Mouse (Mus musculus) MEL (cell line): ENCODE data around the gene Hnrnpd. TPM values are rescaled to one million over a fixed set of nuclear protein-coding genes. Genes with fewer than 3 reads are reported as not detected.

Experiments used
- DNase-seq: peaks from one replicate; pipeline ENCODE4 v3.0.0; 2011; ENCODE audit warnings: low read depth, low spot score
- H3K27ac ChIP-seq: 2 replicates; pipeline ENCODE4 v1.5.1; 2012; ENCODE audit warnings: low read depth, mild to moderate bottlenecking, control low read depth, low read length, moderate library complexity; ENCODE audit not compliant: control insufficient read depth
- H3K27me3 ChIP-seq, 2 experiments: fragments of 150-350 bp in 1 of 2; sonication (generic) in 1 of 2; 2 replicates each; pipeline ENCODE4 v1.6.1; 2012; ENCODE audit warnings: low read length in 2 of 2, mild to moderate bottlenecking in 2 of 2, improper control_type of control experiment in 1 of 2, moderate library complexity in 1 of 2; ENCODE audit not compliant: insufficient read depth in 2 of 2, control insufficient read depth in 1 of 2
- H3K36me3 ChIP-seq, 2 experiments: 2 replicates each; pipeline ENCODE4 v1.6.1; 2012 to 2014; ENCODE audit warnings: low read length in 2 of 2, improper control_type of control experiment in 1 of 2, inconsistent platforms in 1 of 2, mild to moderate bottlenecking in 1 of 2; ENCODE audit not compliant: insufficient read depth in 2 of 2, control insufficient read depth in 1 of 2
- H3K4me1 ChIP-seq, 2 experiments: fragments of 150-350 bp in 1 of 2; sonication (generic) in 1 of 2; 2 replicates each; pipeline ENCODE4 v1.6.1; 2012; ENCODE audit warnings: low read length in 2 of 2, improper control_type of control experiment in 1 of 2, mild to moderate bottlenecking in 1 of 2; ENCODE audit not compliant: insufficient read depth in 2 of 2, control insufficient read depth in 1 of 2
- H3K4me3 ChIP-seq, 2 experiments: fragments of 150-350 bp in 1 of 2; sonication (generic) in 1 of 2; 2 replicates each; pipeline ENCODE4 v1.5.1; 2012; ENCODE audit warnings: low read depth in 2 of 2, low read length in 2 of 2, mild to moderate bottlenecking in 2 of 2, moderate library complexity in 2 of 2, control low read depth in 1 of 2, improper control_type of control experiment in 1 of 2; ENCODE audit not compliant: control insufficient read depth in 1 of 2, insufficient read depth in 1 of 2
- H3K79me2 ChIP-seq: 2 replicates; pipeline ENCODE4 v1.6.1; 2012; ENCODE audit warnings: mild to moderate bottlenecking, low read length, moderate library complexity; ENCODE audit not compliant: control insufficient read depth, poor library complexity, insufficient read depth
- H3K9ac ChIP-seq: 2 replicates; pipeline ENCODE4 v1.6.1; 2012; ENCODE audit warnings: low read depth, mild to moderate bottlenecking, control low read depth, low read length, moderate library complexity; ENCODE audit not compliant: control insufficient read depth, poor library complexity, severe bottlenecking
- H3K9me3 ChIP-seq: fragments of 150-350 bp; sonication (generic); replicated peaks from 2 replicates; pipeline ENCODE4 v1.6.1; 2012; ENCODE audit warnings: mild to moderate bottlenecking, low read length, improper control_type of control experiment, moderate library complexity; ENCODE audit not compliant: insufficient read depth
- BHLHE40 ChIP-seq: IDR thresholded peaks from 2 replicates; pipeline ENCODE4 v1.6.1; 2012; ENCODE audit warnings: low read depth, mild to moderate bottlenecking, inconsistent platforms, low read length, improper control_type of control experiment, borderline replicate concordance
- EP300 ChIP-seq, 2 experiments: IDR thresholded peaks; 2 replicates each; pipeline ENCODE4 v1.6.1; 2011; ENCODE audit warnings: improper control_type of control experiment in 2 of 2, low read length in 2 of 2, low read depth in 1 of 2, mild to moderate bottlenecking in 1 of 2
- ETS1 ChIP-seq: IDR thresholded peaks from 2 replicates; pipeline ENCODE4 v1.6.1; 2012; ENCODE audit warnings: low read depth, mild to moderate bottlenecking, inconsistent platforms, low read length, improper control_type of control experiment, moderate library complexity
- GATA1 ChIP-seq: IDR thresholded peaks from 2 replicates; pipeline ENCODE4 v1.6.1; 2011; ENCODE audit warnings: low read depth, low read length, improper control_type of control experiment
- HCFC1 ChIP-seq: IDR thresholded peaks from 2 replicates; pipeline ENCODE4 v1.6.1; 2012; ENCODE audit warnings: low read depth, mild to moderate bottlenecking, inconsistent platforms, low read length, improper control_type of control experiment, moderate library complexity
- KAT2A ChIP-seq: conservative IDR thresholded peaks from 2 replicates; pipeline ENCODE4 v1.6.1; 2012; ENCODE audit warnings: low read depth, low read length, improper control_type of control experiment, inconsistent platforms
- MAFK ChIP-seq: IDR thresholded peaks from 2 replicates; pipeline ENCODE4 v1.6.1; 2011; ENCODE audit warnings: low read depth, mild to moderate bottlenecking, low read length, improper control_type of control experiment, borderline replicate concordance
- MAX ChIP-seq: IDR thresholded peaks from 2 replicates; pipeline ENCODE4 v1.6.1; 2011; ENCODE audit warnings: low read length, improper control_type of control experiment
- MEF2A ChIP-seq: IDR thresholded peaks from 2 replicates; pipeline ENCODE4 v1.6.1; 2014; ENCODE audit warnings: low read depth, mild to moderate bottlenecking, inconsistent platforms, low read length, improper control_type of control experiment; ENCODE audit not compliant: poor library complexity, insufficient replicate concordance, severe bottlenecking; ENCODE audit errors: extremely low read depth
- MXI1 ChIP-seq: IDR thresholded peaks from 2 replicates; pipeline ENCODE4 v1.6.1; 2011; ENCODE audit warnings: mild to moderate bottlenecking, low read depth, low read length, improper control_type of control experiment
- MYB ChIP-seq: IDR thresholded peaks from 2 replicates; pipeline ENCODE4 v1.6.1; 2011; ENCODE audit warnings: mild to moderate bottlenecking, low read depth, low read length, improper control_type of control experiment
- MYC ChIP-seq: IDR thresholded peaks from 2 replicates; pipeline ENCODE4 v1.6.1; 2011; ENCODE audit warnings: low read depth, mild to moderate bottlenecking, low read length, improper control_type of control experiment, moderate library complexity
- POLR2AphosphoS2 ChIP-seq: IDR thresholded peaks from 2 replicates; pipeline ENCODE4 v1.6.1; 2011; ENCODE audit warnings: low read length, improper control_type of control experiment
- POLR2AphosphoS5 ChIP-seq: IDR thresholded peaks from 2 replicates; pipeline ENCODE4 v1.6.1; 2012; ENCODE audit warnings: low read depth, borderline replicate concordance, mild to moderate bottlenecking, inconsistent platforms, low read length, moderate library complexity, mixed read lengths
- SMC3 ChIP-seq: IDR thresholded peaks from 2 replicates; pipeline ENCODE4 v1.6.1; 2011; ENCODE audit warnings: low read depth, low read length, improper control_type of control experiment
- TAL1 ChIP-seq: IDR thresholded peaks from 2 replicates; pipeline ENCODE4 v1.6.1; 2012; ENCODE audit warnings: mild to moderate bottlenecking, inconsistent platforms, low read length, moderate library complexity, mixed read lengths
- TBP ChIP-seq: IDR thresholded peaks from 2 replicates; pipeline ENCODE4 v1.8.0; 2011; ENCODE audit warnings: low read depth, low read length, improper control_type of control experiment
- TCF12 ChIP-seq: IDR thresholded peaks from 2 replicates; pipeline ENCODE4 v1.6.1; 2014; ENCODE audit warnings: low read depth, mild to moderate bottlenecking, inconsistent platforms, low read length, improper control_type of control experiment, moderate library complexity
- USF1 ChIP-seq: IDR thresholded peaks from 2 replicates; pipeline ENCODE4 v1.6.1; 2014; ENCODE audit warnings: low read depth, mild to moderate bottlenecking, inconsistent platforms, low read length, improper control_type of control experiment, moderate library complexity
- USF2 ChIP-seq, 2 experiments: IDR thresholded peaks; 2 replicates each; pipeline ENCODE4 v1.6.1; 2011 to 2012; ENCODE audit warnings: improper control_type of control experiment in 2 of 2, low read length in 2 of 2, borderline replicate concordance in 1 of 2, inconsistent platforms in 1 of 2, low read depth in 1 of 2, mild to moderate bottlenecking in 1 of 2; ENCODE audit not compliant: insufficient read depth in 1 of 2
- ZC3H11A ChIP-seq: IDR thresholded peaks from 2 replicates; pipeline ENCODE4 v1.6.1; 2012; ENCODE audit warnings: low read depth, mild to moderate bottlenecking, inconsistent platforms, low read length, improper control_type of control experiment
- ZMIZ1 ChIP-seq: IDR thresholded peaks from 2 replicates; pipeline ENCODE4 v1.6.1; 2012; ENCODE audit warnings: low read depth, mild to moderate bottlenecking, inconsistent platforms, low read length, improper control_type of control experiment, moderate library complexity
- polyA plus RNA-seq, 2 experiments: library from polyadenylated mRNA; stranded (reverse) in 1 of 2; unstranded in 1 of 2; fragments of >175 nt in 1 of 2; fragments of >200 nt in 1 of 2; gene quantifications; 2 replicates each; pipeline versions ENCODE4 v1.2.1 to v1.2.4; 2012; ENCODE audit warnings: low replicate concordance in 2 of 2, low read depth in 1 of 2; ENCODE audit not compliant: insufficient read length in 2 of 2, insufficient read depth in 1 of 2, missing spikeins in 1 of 2
- total RNA-seq: library from RNA; depleted of rRNA; stranded (reverse); fragments of 300-350 nt; gene quantifications from 2 replicates; pipeline ENCODE4 v1.2.3, GENCODE M21; 2012

The Hnrnpd gene
- total and polyA plus RNA-seq, 3 experiments, result 55.4 to 796 TPM; not detected in 1

DNA sequence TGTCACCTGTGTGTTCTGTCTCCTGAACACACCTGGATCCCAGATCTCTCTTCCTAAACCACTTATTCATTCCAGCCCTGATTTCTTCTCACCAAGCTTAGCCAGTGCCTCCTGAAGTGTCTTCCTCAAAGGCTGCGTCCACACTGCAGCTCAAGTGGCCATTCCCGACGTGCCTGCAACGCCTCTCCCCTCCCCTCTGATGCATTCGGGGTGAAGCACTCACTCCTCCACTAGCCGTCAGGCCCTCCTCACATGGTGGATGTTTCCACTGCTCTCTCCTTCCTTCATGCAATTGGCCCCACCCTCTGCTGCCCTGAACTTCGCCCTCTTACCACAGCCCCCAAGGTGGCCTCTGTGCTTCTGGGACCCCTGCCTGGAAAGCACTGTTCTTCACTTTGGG, 63.2 kb downstream of the Hnrnpd start:
- no peak overlapping the region for H3K4me3 ChIP-seq
- TF ChIP-seq POLR2AphosphoS2 (no peak), EP300 (IDR thresholded peaks at IDR 0.05; ENCODE audit: low read depth in 1 of 2, low read length in 2 of 2) (no peak), USF1 (no peak), MAX (no peak), GATA1 (no peak), MXI1 (no peak), TAL1 (no peak), ZMIZ1 (no peak), MAFK (no peak), SMC3 (no peak), MEF2A (no peak), MYB (no peak), POLR2AphosphoS5 (no peak), TCF12 (no peak)
- H3K36me3 ChIP-seq, result no peaks in the 10 kb centered on the region

DNA sequence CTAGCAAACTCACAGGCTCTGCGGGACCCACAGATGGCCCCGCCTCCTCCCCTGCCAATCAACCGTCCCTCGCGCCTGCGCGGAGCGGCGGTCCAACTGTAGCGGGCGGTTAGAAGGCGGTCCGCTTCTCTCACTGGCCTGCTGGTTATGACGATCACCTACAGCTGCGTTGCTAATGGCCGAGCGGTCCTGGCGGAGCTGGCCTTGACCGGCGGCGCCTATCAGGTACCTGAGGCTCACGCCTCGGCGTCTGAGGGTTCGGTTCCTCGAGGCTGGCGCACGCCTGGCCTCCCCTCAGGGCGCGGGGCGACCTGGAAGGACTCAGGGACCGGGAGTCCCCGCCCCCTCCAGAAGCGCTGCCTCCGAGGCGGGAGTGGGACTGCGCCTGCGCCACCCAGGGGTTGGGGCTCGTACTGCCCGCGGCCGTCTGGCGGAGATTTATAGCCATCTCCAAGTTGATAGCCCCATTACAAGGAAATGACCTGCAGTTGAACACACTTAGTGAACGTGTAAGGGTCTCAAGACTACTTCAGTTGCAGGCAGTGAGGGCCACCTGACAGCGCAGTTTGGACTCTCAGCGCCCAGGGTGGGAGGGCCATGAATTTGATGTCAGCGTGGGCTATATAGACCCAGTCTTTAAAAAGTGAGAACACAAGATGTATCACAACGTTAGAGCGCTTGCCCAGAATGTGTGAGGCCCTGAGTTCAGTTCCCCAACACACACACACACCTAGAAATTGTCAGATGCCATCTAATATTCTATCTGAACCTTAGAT, 72.4 kb downstream of the Hnrnpd start, which contains the start of gene Vamp9:
Gene Vamp9, plus strand, starts transcription at position 74 of the 776 bp plus-strand sequence.
- Histone ChIP-seq H3K9ac (no peak within 1 kb of the TSS), H3K9me3 (no peaks in the 10 kb centered on the region), H3K27ac (no peak within 1 kb of the TSS), H3K4me3 (no peak within 1 kb of the TSS), H3K79me2 (no peaks in the 10 kb centered on the region), H3K36me3 (no peaks in the 10 kb centered on the region), H3K4me1 (no peaks in the 10 kb centered on the region), H3K27me3 (no peaks in the 10 kb centered on the region)
- no peak for TF ChIP-seq GATA1
- no peak for TF ChIP-seq MAFK
- TF ChIP-seq ETS1, result no peak
- no peak for TF ChIP-seq KAT2A
- no peak for TF ChIP-seq HCFC1
- no peak for TF ChIP-seq ZC3H11A
- TF ChIP-seq BHLHE40, result no peak
- TF ChIP-seq TBP, result no peak
- TF ChIP-seq MYC, result no peak
- no peak for TF ChIP-seq USF2 (IDR thresholded peaks at IDR 0.05; ENCODE audit: borderline replicate concordance in 1 of 2, insufficient read depth in 1 of 2, low read depth in 1 of 2, low read length in 2 of 2)
- no peak for TF ChIP-seq MAX
- TF ChIP-seq EP300 (IDR thresholded peaks at IDR 0.05; ENCODE audit: low read depth in 1 of 2, low read length in 2 of 2), result no peak
- no peak for TF ChIP-seq MYB
- no peak for DNase-seq

More for the DNA sequence above, 63.2 kb downstream of the Hnrnpd start:
- Histone ChIP-seq H3K27ac (no peak overlapping the region), H3K4me1 (no peaks in the 10 kb centered on the region), H3K79me2 (no peaks in the 10 kb centered on the region), H3K9me3 (no peaks in the 10 kb centered on the region), H3K27me3 (no peaks in the 10 kb centered on the region), H3K9ac (no peak overlapping the region)
- no peak for DNase-seq
